Mouse (Mus musculus): ENCODE measurements at regions not wholly inside any gene's neighbourhood (a gene's known extent, or its start where the extent isn't known, plus 50 kb on each side); places are given as distances from the start of the nearest gene placed in this dataset.

DNA sequence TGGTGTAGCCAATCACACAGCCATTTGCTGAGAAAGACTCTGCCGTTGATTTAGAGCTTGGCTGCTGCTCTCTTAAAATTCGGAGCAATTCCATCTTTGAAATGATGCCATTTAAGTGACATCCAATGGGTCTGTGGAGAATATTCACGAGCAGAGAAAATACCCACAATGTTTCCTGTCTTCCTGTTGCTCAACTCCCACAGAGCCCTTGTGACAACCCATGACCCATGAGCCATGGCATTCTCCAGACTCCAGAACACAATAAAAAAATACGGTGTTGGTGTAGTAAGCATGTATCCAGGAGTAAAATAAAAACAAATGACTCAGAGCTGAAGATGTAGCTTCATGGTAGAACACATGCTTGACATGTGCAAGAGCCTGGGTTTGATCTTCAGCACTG is 532.1 kb upstream of the 4930412O13Rik start:
- H3K36me3 ChIP-seq (ENCODE audit: control insufficient read depth, insufficient read depth, low read length), result no peaks in the 10 kb centered on the region
- 60% methylated on average over 4 of the region's 4 CpGs for WGBS
- DNase-seq (ENCODE audit: low spot score), result no peak
- no peaks in the 10 kb centered on the region for H3K27me3 ChIP-seq (ENCODE audit: control insufficient read depth, insufficient read depth, low read length)
- no peaks in the 10 kb centered on the region for H3K9me3 ChIP-seq (ENCODE audit: control insufficient read depth, low read length)
- no peak overlapping the region for H3K4me2 ChIP-seq (replicated peaks; ENCODE audit: low read depth)
- no peak overlapping the region for H3K27ac ChIP-seq (replicated peaks)
- no peak for TF ChIP-seq CTCF (IDR thresholded peaks at IDR 0.05; ENCODE audit: low read depth)
- TF ChIP-seq EP300 (optimal IDR thresholded peaks at IDR 0.05), result no peak
- H3K9ac ChIP-seq (ENCODE audit: low read length), result no peak overlapping the region
- no peak for ATAC-seq (ENCODE audit: low FRiP score, low TSS enrichment)
- no peak overlapping the region for H3K4me3 ChIP-seq (ENCODE audit: low read depth, low read length)
- H3K4me1 ChIP-seq (replicated peaks; ENCODE audit: control insufficient read depth, insufficient read depth), result no peaks in the 10 kb centered on the region

DNA sequence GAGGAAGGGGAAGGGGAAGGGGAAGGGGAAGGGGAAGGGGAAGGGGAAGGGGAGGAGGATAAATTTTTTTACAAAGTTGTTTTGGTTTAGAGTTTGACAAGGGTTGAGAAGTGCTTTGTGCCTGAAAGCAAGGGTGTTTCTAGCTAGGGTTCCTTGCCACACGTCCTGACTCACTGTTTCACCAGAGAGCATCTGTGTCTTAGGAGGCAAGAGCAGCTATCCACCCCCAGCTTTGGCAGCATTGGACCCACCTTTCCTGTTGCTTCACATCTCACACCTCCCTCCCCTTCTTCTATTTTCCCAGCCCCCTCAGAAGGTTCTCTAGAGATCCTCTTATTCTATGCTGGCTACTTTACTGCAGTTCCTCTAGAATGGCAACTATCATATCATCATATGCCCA is 531.1 kb upstream of the 4930412O13Rik start:
- ATAC-seq (ENCODE audit: low FRiP score, low TSS enrichment) (no peak), DNase-seq (ENCODE audit: low spot score) (no peak)
- TF ChIP-seq EP300 (optimal IDR thresholded peaks at IDR 0.05), result no peak
- no peak for TF ChIP-seq CTCF (IDR thresholded peaks at IDR 0.05; ENCODE audit: low read depth)
- H3K9ac ChIP-seq (ENCODE audit: low read length), result no peak overlapping the region
- no peak overlapping the region for H3K27ac ChIP-seq (replicated peaks)
- no peak overlapping the region for H3K4me3 ChIP-seq (ENCODE audit: low read depth, low read length)
- WGBS, result 27% methylated on average over 1 of the region's 1 CpGs
- H3K27me3 ChIP-seq (ENCODE audit: control insufficient read depth, insufficient read depth, low read length), result no peaks in the 10 kb centered on the region
- no peaks in the 10 kb centered on the region for H3K9me3 ChIP-seq (ENCODE audit: control insufficient read depth, low read length)
- no peak overlapping the region for H3K4me2 ChIP-seq (replicated peaks; ENCODE audit: low read depth)
- H3K36me3 ChIP-seq (ENCODE audit: control insufficient read depth, insufficient read depth, low read length), result no peaks in the 10 kb centered on the region
- no peaks in the 10 kb centered on the region for H3K4me1 ChIP-seq (replicated peaks; ENCODE audit: control insufficient read depth, insufficient read depth)

DNA sequence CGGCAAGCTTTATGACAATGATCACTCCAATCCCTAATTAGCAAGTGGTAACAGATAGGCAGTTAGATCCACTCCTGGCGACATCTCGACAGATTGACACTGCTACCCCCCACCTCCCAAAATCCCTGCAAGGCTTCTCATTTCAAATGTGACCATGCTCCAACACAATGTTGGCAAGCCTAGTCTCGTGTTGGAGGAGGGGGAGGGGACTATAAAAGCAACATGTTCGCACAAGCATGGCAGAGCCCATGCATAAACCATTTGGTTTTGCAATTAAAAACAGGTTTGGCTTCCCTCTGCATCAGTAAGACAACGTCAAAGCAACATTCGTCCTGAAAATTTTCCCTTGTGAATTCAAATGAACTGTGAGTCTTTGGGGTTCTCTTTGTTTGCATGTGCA is 528.9 kb upstream of the 4930412O13Rik start:
- H3K4me1 ChIP-seq (replicated peaks; ENCODE audit: control insufficient read depth, insufficient read depth), result no peaks in the 10 kb centered on the region
- H3K9ac ChIP-seq (ENCODE audit: low read length), result no peak overlapping the region
- no peak for TF ChIP-seq EP300 (optimal IDR thresholded peaks at IDR 0.05)
- TF ChIP-seq CTCF (IDR thresholded peaks at IDR 0.05; ENCODE audit: low read depth), result no peak
- H3K9me3 ChIP-seq (ENCODE audit: control insufficient read depth, low read length), result no peaks in the 10 kb centered on the region
- DNase-seq (ENCODE audit: low spot score), result no peak
- H3K4me3 ChIP-seq (ENCODE audit: low read depth, low read length), result no peak overlapping the region
- no peak for ATAC-seq (ENCODE audit: low FRiP score, low TSS enrichment)
- no peak overlapping the region for H3K27ac ChIP-seq (replicated peaks)
- H3K27me3 ChIP-seq (ENCODE audit: control insufficient read depth, insufficient read depth, low read length), result no peaks in the 10 kb centered on the region
- no peak overlapping the region for H3K4me2 ChIP-seq (replicated peaks; ENCODE audit: low read depth)
- no peaks in the 10 kb centered on the region for H3K36me3 ChIP-seq (ENCODE audit: control insufficient read depth, insufficient read depth, low read length)
- 48% methylated on average over 7 of the region's 7 CpGs for WGBS

DNA sequence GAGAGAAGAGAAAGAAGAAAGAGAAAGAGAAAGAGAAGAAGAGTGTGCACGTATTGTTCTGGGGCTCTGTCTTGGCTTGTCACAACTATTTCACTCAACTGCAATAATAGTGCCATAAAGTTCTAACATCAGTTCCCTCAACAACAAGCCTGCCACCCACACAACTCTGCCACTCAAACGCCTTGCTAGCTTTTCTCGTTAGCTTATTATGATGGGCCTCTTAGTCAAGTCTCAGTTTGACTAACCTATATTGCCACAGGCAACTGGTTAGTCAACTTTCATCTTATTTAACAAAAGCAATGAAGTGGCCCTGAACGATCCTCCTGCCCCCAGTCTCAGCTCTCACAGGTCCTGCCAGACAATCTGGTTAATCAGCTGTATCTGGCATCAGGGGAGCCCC is 521.0 kb upstream of the 4930412O13Rik start:
- Histone ChIP-seq H3K4me1 (replicated peaks; ENCODE audit: control insufficient read depth, insufficient read depth) (no peaks in the 10 kb centered on the region), H3K9me3 (ENCODE audit: control insufficient read depth, low read length) (no peaks in the 10 kb centered on the region), H3K27me3 (ENCODE audit: control insufficient read depth, insufficient read depth, low read length) (no peaks in the 10 kb centered on the region), H3K4me2 (replicated peaks; ENCODE audit: low read depth) (no peak overlapping the region), H3K9ac (ENCODE audit: low read length) (no peak overlapping the region), H3K36me3 (ENCODE audit: control insufficient read depth, insufficient read depth, low read length) (no peaks in the 10 kb centered on the region), H3K27ac (replicated peaks) (no peak overlapping the region), H3K4me3 (ENCODE audit: low read depth, low read length) (no peak overlapping the region)
- ATAC-seq (ENCODE audit: low FRiP score, low TSS enrichment) (no peak), DNase-seq (ENCODE audit: low spot score) (no peak)
- WGBS, result 65% methylated on average over 4 of the region's 4 CpGs
- TF ChIP-seq CTCF (IDR thresholded peaks at IDR 0.05; ENCODE audit: low read depth) (no peak), EP300 (optimal IDR thresholded peaks at IDR 0.05) (no peak)

DNA sequence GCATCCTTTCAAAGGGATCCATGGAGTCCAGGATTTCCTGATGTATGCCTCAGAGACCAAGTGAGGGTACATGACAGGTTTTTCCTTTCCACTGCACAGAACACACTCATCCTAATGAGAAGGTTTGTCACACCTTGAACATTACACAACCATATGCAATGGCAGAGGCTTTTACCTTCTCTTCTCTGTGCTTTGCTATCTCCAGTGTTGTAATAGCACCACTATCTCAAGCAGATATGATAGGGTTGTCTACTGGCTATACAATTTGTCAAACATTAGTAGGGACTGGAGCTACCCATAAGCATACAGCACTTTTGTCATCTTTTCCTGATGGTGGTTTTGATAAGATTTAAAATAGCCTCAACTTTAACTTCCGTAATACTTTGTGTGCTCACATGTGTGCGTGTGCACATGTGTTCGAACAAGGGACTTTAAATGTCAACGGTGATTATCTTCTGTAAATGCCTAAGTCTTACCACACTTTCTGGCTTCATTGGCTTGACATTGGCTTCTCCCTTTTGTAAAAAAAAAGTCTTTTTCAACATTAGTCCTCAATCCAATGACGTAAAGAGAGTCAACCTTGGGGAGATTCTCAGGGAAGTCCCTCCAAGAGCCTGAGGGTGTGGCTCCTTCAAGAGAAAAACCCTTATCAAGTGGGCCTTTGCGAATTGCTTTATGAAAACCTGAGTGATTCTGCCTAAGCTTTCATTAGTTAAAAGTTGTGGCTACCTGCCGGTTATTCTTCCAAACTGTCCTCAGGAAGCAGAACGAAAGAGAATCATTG is 513.1 kb upstream of the 4930412O13Rik start:
- H3K36me3 ChIP-seq (ENCODE audit: control insufficient read depth, insufficient read depth, low read length), result no peaks in the 10 kb centered on the region
- H3K9me3 ChIP-seq (ENCODE audit: control insufficient read depth, low read length), result no peaks in the 10 kb centered on the region
- no peak overlapping the region for H3K4me2 ChIP-seq (replicated peaks; ENCODE audit: low read depth)
- DNase-seq (ENCODE audit: low spot score) (no peak), ATAC-seq (ENCODE audit: low FRiP score, low TSS enrichment) (no peak)
- no peak overlapping the region for H3K9ac ChIP-seq (ENCODE audit: low read length)
- WGBS, result 78% methylated on average over 8 of the region's 8 CpGs
- H3K4me1 ChIP-seq (replicated peaks; ENCODE audit: control insufficient read depth, insufficient read depth), result no peaks in the 10 kb centered on the region
- H3K27me3 ChIP-seq (ENCODE audit: control insufficient read depth, insufficient read depth, low read length), result no peaks in the 10 kb centered on the region
- no peak overlapping the region for H3K27ac ChIP-seq (replicated peaks)
- H3K4me3 ChIP-seq (ENCODE audit: low read depth, low read length), result no peak overlapping the region
- no peak for TF ChIP-seq CTCF (IDR thresholded peaks at IDR 0.05; ENCODE audit: low read depth)
- no peak for TF ChIP-seq EP300 (optimal IDR thresholded peaks at IDR 0.05)

DNA sequence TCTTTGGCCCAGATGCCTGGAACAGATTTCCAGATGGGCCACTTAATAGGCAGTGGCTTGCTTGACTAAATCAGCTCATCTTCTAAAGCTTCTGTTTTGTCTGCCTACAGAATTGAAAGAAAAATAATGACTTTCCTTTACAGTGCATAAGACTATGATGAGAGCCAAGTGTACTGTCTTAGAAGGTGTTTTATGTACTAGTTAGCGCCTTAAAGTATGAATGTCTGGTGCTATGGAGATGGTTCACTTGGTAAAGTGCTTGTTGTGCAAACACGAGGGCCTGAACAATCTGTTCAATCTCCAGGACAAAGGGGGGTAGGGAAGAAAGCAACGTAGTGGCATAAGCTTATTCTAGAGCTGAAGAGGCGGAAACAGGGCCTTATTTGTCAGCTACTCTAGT is 511.5 kb upstream of the 4930412O13Rik start:
- Histone ChIP-seq H3K27ac (replicated peaks) (no peak overlapping the region), H3K27me3 (ENCODE audit: control insufficient read depth, insufficient read depth, low read length) (no peaks in the 10 kb centered on the region), H3K36me3 (ENCODE audit: control insufficient read depth, insufficient read depth, low read length) (no peaks in the 10 kb centered on the region), H3K4me1 (replicated peaks; ENCODE audit: control insufficient read depth, insufficient read depth) (no peaks in the 10 kb centered on the region), H3K9me3 (ENCODE audit: control insufficient read depth, low read length) (no peaks in the 10 kb centered on the region), H3K4me2 (replicated peaks; ENCODE audit: low read depth) (no peak overlapping the region), H3K4me3 (ENCODE audit: low read depth, low read length) (no peak overlapping the region), H3K9ac (ENCODE audit: low read length) (no peak overlapping the region)
- WGBS, result 67% methylated on average over 4 of the region's 4 CpGs
- ATAC-seq (ENCODE audit: low FRiP score, low TSS enrichment), result no peak
- no peak for DNase-seq (ENCODE audit: low spot score)
- no peak for TF ChIP-seq EP300 (optimal IDR thresholded peaks at IDR 0.05)
- TF ChIP-seq CTCF (IDR thresholded peaks at IDR 0.05; ENCODE audit: low read depth), result no peak

All from stomach, postnatal 0 days (tissue).